Mouse (Mus musculus) heart, embryonic 12.5 days (tissue): ENCODE data around the gene Cnot4. TPM values are rescaled to one million over a fixed set of nuclear protein-coding genes. Genes with fewer than 3 reads are reported as not detected.

Source experiments
- ATAC-seq: fragments of 200-750 bp; cut with Nextera tagmentation; 2 replicates; pipeline ENCODE4 v1.8.0; 2017; ENCODE audit warnings: moderate TSS enrichment, moderate library complexity; ENCODE audit not compliant: insufficient number of reproducible peaks, low FRiP score
- H3K27ac ChIP-seq: fragments of 300-500 bp; sonication (generic); 2 replicates; pipeline ENCODE4 v1.5.1; 2016; ENCODE audit warnings: mild to moderate bottlenecking, moderate library complexity; ENCODE audit not compliant: poor library complexity, severe bottlenecking
- H3K27me3 ChIP-seq: fragments of 300-500 bp; sonication (generic); replicated peaks from 2 replicates; pipeline ENCODE4 v1.6.1; 2016; ENCODE audit warnings: mild to moderate bottlenecking, moderate library complexity
- H3K36me3 ChIP-seq: fragments of 300-500 bp; sonication (generic); 2 replicates; pipeline ENCODE4 v1.6.1; 2016; ENCODE audit warnings: mild to moderate bottlenecking, moderate library complexity
- H3K4me1 ChIP-seq: fragments of 300-500 bp; sonication (generic); replicated peaks from 2 replicates; pipeline ENCODE4 v1.6.1; 2016; ENCODE audit warnings: mild to moderate bottlenecking
- H3K4me2 ChIP-seq: fragments of 300-500 bp; sonication (generic); 2 replicates; pipeline ENCODE4 v1.6.1; 2016; ENCODE audit warnings: mild to moderate bottlenecking, moderate library complexity
- H3K4me3 ChIP-seq: fragments of 300-500 bp; sonication (generic); 2 replicates; pipeline ENCODE4 v1.5.1; 2016; ENCODE audit warnings: mild to moderate bottlenecking
- H3K9ac ChIP-seq: fragments of 300-500 bp; sonication (generic); 2 replicates; pipeline ENCODE4 v1.6.1; 2016; ENCODE audit warnings: mild to moderate bottlenecking, moderate library complexity
- H3K9me3 ChIP-seq: fragments of 300-500 bp; sonication (generic); replicated peaks from 2 replicates; pipeline ENCODE4 v1.6.1; 2016; ENCODE audit warnings: mild to moderate bottlenecking, moderate library complexity
- WGBS: fragments of 180-500 bp; shearing (Covaris S2); methylation state at CpG from one replicate; pipeline ENCODE4 v1.1.7; 2016; 5-methylcytosine and 5-hydroxymethylcytosine counted together
- polyA plus RNA-seq: library from polyadenylated mRNA; unstranded; fragments of >200 nt; fragmentation: Nextera tagmentation; extraction: Ambion mirVana; gene quantifications from 2 replicates; pipeline ENCODE4 v1.2.1, GENCODE M21; 2016

The Cnot4 gene
- polyA plus RNA-seq, 1 experiment from 2014 or later = 22.4 TPM

GRCm38 (mm10) chr6:35033341-35033740 is 100.2 kb downstream of the Cnot4 start:
- Histone ChIP-seq H3K9ac (no peak overlapping the region), H3K4me2 (no peak overlapping the region), H3K4me3 (no peak overlapping the region), H3K27ac (no peak overlapping the region), H3K9me3 (no peaks in the 10 kb centered on the region), H3K27me3 (no peaks in the 10 kb centered on the region), H3K36me3 (peaks cover 13% of the 10 kb centered on the region), H3K4me1 (0 out of 2 replicates have a peak, but pooled peaks cover 8% of the 10 kb centered on the region)
- no peak for ATAC-seq
- 90% methylated on average over 11 of the region's 11 CpGs for WGBS

GRCm38 (mm10) chr6:35032704-35033103 is 100.8 kb downstream of the Cnot4 start:
- Histone ChIP-seq H3K36me3 (peaks cover 13% of the 10 kb centered on the region), H3K4me3 (no peak overlapping the region), H3K9ac (no peak overlapping the region), H3K4me2 (no peak overlapping the region), H3K27ac (no peak overlapping the region), H3K4me1 (0 out of 2 replicates have a peak, but pooled peaks cover 9% of the 10 kb centered on the region), H3K27me3 (no peaks in the 10 kb centered on the region), H3K9me3 (no peaks in the 10 kb centered on the region)
- no peak for ATAC-seq
- WGBS = 57% methylated on average over 2 of the region's 2 CpGs

- H3K27ac ChIP-seq = no peak overlapping the region
- no peaks in the 10 kb centered on the region for H3K27me3 ChIP-seq
- H3K9me3 ChIP-seq = no peaks in the 10 kb centered on the region
- no peak overlapping the region for H3K4me2 ChIP-seq
- H3K9ac ChIP-seq = no peak overlapping the region
- WGBS = 85% methylated on average over 4 of the region's 4 CpGs
- H3K4me3 ChIP-seq = no peak overlapping the region
- 0 out of 2 replicates have a peak, but pooled peaks cover under 1% of the 10 kb centered on the region for H3K36me3 ChIP-seq
- H3K4me1 ChIP-seq = peaks cover 11% of the 10 kb centered on the region
- no peak for ATAC-seq
Observed at GRCm38 (mm10) chr6:35030811-35031210, 102.7 kb downstream of the Cnot4 start.

GRCm38 (mm10) chr6:35030226-35030625 is 103.3 kb downstream of the Cnot4 start:
- no peak overlapping the region for H3K9ac ChIP-seq
- WGBS = 90% methylated on average over 6 of the region's 6 CpGs
- no peak for ATAC-seq
- H3K4me3 ChIP-seq = no peak overlapping the region
- H3K4me1 ChIP-seq = peaks cover 11% of the 10 kb centered on the region
- H3K27ac ChIP-seq = no peak overlapping the region
- no peaks in the 10 kb centered on the region for H3K9me3 ChIP-seq
- no peak overlapping the region for H3K4me2 ChIP-seq
- no peaks in the 10 kb centered on the region for H3K36me3 ChIP-seq
- no peaks in the 10 kb centered on the region for H3K27me3 ChIP-seq

GRCm38 (mm10) chr6:35028023-35028422 is 105.5 kb downstream of the Cnot4 start:
- H3K4me2 ChIP-seq = no peak overlapping the region
- peaks cover 3% of the 10 kb centered on the region for H3K36me3 ChIP-seq
- H3K4me3 ChIP-seq = no peak overlapping the region
- H3K27me3 ChIP-seq = no peaks in the 10 kb centered on the region
- no peak overlapping the region for H3K27ac ChIP-seq
- H3K4me1 ChIP-seq = peaks cover 15% of the 10 kb centered on the region
- H3K9ac ChIP-seq = no peak overlapping the region
- ATAC-seq = no peak
- WGBS = 93% methylated on average over 2 of the region's 2 CpGs
- H3K9me3 ChIP-seq = no peaks in the 10 kb centered on the region

- no peak for ATAC-seq
Observed at GRCm38 (mm10) chr6:35027257-35027656, 106.3 kb downstream of the Cnot4 start.

GRCm38 (mm10) chr6:35016624-35017023 is 116.9 kb downstream of the Cnot4 start:
- Histone ChIP-seq H3K9ac (no peak overlapping the region), H3K36me3 (peaks cover 8% of the 10 kb centered on the region; the same call in 1 of the 2 replicates), H3K27me3 (no peaks in the 10 kb centered on the region), H3K4me1 (peaks cover 19% of the 10 kb centered on the region), H3K9me3 (no peaks in the 10 kb centered on the region), H3K27ac (no peak overlapping the region), H3K4me2 (no peak overlapping the region), H3K4me3 (no peak overlapping the region)
- WGBS = 85% methylated on average over 5 of the region's 5 CpGs
- no peak for ATAC-seq

More at GRCm38 (mm10) chr6:35027257-35027656, 106.3 kb downstream of the Cnot4 start:
- Histone ChIP-seq H3K4me2 (no peak overlapping the region), H3K36me3 (peaks cover 7% of the 10 kb centered on the region), H3K9me3 (no peaks in the 10 kb centered on the region), H3K4me3 (no peak overlapping the region), H3K9ac (no peak overlapping the region), H3K4me1 (peaks cover 15% of the 10 kb centered on the region), H3K27ac (no peak overlapping the region), H3K27me3 (no peaks in the 10 kb centered on the region)
- WGBS = 74% methylated on average over 6 of the region's 6 CpGs

GRCm38 (mm10) chr6:35011953-35012352 is 121.6 kb downstream of the Cnot4 start:
- Histone ChIP-seq H3K36me3 (peaks cover 6% of the 10 kb centered on the region; the same call in 1 of the 2 replicates), H3K9me3 (no peaks in the 10 kb centered on the region), H3K4me1 (peaks cover 7% of the 10 kb centered on the region; the same call in 1 of the 2 replicates), H3K27me3 (no peaks in the 10 kb centered on the region), H3K4me2 (no peak overlapping the region), H3K27ac (no peak overlapping the region), H3K9ac (no peak overlapping the region), H3K4me3 (no peak overlapping the region)
- ATAC-seq = no peak
- 70% methylated on average over 1 of the region's 1 CpGs for WGBS

GRCm38 (mm10) chr6:35010705-35011104 is 122.8 kb downstream of the Cnot4 start:
- H3K9ac ChIP-seq = no peak overlapping the region

GRCm38 (mm10) chr6:35002261-35002669 is 131.3 kb downstream of the Cnot4 start:
- Histone ChIP-seq H3K9ac (no peak overlapping the region), H3K4me2 (peak overlapping the region; percentile 44), H3K4me1 (peaks cover 19% of the 10 kb centered on the region), H3K9me3 (no peaks in the 10 kb centered on the region), H3K4me3 (no peak overlapping the region), H3K36me3 (no peaks in the 10 kb centered on the region), H3K27me3 (peaks cover 15% of the 10 kb centered on the region; the same call in 1 of the 2 replicates), H3K27ac (no peak overlapping the region)
- WGBS = 41% methylated on average over 18 of the region's 18 CpGs
- ATAC-seq = no peak

More at GRCm38 (mm10) chr6:35010705-35011104, 122.8 kb downstream of the Cnot4 start:
- Histone ChIP-seq H3K9me3 (no peaks in the 10 kb centered on the region), H3K36me3 (no peaks in the 10 kb centered on the region), H3K4me1 (peaks cover 7% of the 10 kb centered on the region; the same call in 1 of the 2 replicates), H3K4me3 (no peak overlapping the region), H3K27ac (no peak overlapping the region), H3K4me2 (no peak overlapping the region), H3K27me3 (no peaks in the 10 kb centered on the region)
- no peak for ATAC-seq
- 97% methylated on average over 5 of the region's 5 CpGs for WGBS

GRCm38 (mm10) chr6:34999101-34999500 is 134.4 kb downstream of the Cnot4 start:
- 8% methylated on average over 4 of the region's 4 CpGs for WGBS
- H3K27me3 ChIP-seq = peaks cover 25% of the 10 kb centered on the region
- no peak overlapping the region for H3K27ac ChIP-seq
- H3K9me3 ChIP-seq = no peaks in the 10 kb centered on the region
- no peak overlapping the region for H3K4me3 ChIP-seq
- H3K36me3 ChIP-seq = no peaks in the 10 kb centered on the region
- peak overlapping the region; percentile 43 for H3K4me2 ChIP-seq
- H3K9ac ChIP-seq = no peak overlapping the region
- peaks cover 28% of the 10 kb centered on the region for H3K4me1 ChIP-seq
- ATAC-seq = peak; percentile 24; the same call in 1 of the 2 replicates

- H3K9ac ChIP-seq = no peak overlapping the region
- WGBS = 76% methylated on average over 4 of the region's 4 CpGs
- H3K4me3 ChIP-seq = no peak overlapping the region
- H3K27ac ChIP-seq = no peak overlapping the region
- no peak overlapping the region for H3K4me2 ChIP-seq
- peaks cover 34% of the 10 kb centered on the region for H3K27me3 ChIP-seq
- no peaks in the 10 kb centered on the region for H3K9me3 ChIP-seq
- H3K4me1 ChIP-seq = peaks cover 16% of the 10 kb centered on the region
- no peak for ATAC-seq
- H3K36me3 ChIP-seq = no peaks in the 10 kb centered on the region
Observed at GRCm38 (mm10) chr6:34996496-34996895, 137.0 kb downstream of the Cnot4 start.
